ENCODE assay signal across 11 mouse cellular contexts in the genomic region with DNA sequence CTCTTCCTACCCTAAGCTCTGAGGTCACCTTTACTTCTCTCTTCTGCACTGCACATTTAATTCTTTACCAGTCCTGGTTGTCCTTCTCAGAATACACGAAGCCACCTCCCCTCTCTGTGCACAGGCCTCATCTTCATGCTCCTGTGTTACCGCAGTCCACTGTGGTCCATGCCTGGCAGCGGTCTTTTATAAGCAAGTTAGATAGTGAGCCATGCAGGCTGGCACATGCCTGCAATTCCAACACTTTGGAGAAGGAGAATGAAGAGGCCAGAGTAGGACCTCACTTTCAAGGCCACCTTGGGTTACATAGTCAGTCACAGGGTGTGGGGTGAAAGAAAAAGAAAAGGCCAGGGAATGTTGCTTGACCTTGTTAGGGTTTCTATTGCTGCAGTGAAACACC. TPM values are rescaled to one million over a fixed set of nuclear protein-coding genes. Genes with fewer than 3 reads are reported as not detected.
"Had no signal": no experiment of that assay in that cellular context is flagged by ENCODE, and none has a peak within 500 bp of the region (broad histone marks: within the 10 kb centered on the region; RNA-seq: fewer than 3 reads in every experiment).

No protein-coding gene starts in this region.

- H3K4me2 ChIP-seq: liver, embryonic 11.5 days; liver, embryonic 15.5 days; midbrain, embryonic 13.5 days had no signal

- ATAC-seq: lung, postnatal 0 days; midbrain, embryonic 13.5 days had no signal

- H3K9me3 ChIP-seq: limb, embryonic 10.5 days; liver, embryonic 15.5 days; midbrain, embryonic 13.5 days had no signal

- H3K4me1 ChIP-seq: liver, embryonic 15.5 days had no signal

- H3K4me3 ChIP-seq: limb, embryonic 10.5 days; liver, embryonic 15.5 days; midbrain, embryonic 13.5 days had no signal

- H3K27ac ChIP-seq: limb, embryonic 10.5 days; liver, embryonic 15.5 days; midbrain, embryonic 13.5 days had no signal

- H3K9ac ChIP-seq: liver, embryonic 15.5 days; midbrain, embryonic 13.5 days had no signal

- DNase-seq: kidney, postnatal 10 days; lung, adult 2 months; lung, postnatal 36 days; right cerebral cortex, postnatal 14 days; thymus, postnatal 4 days had no signal

- H3K27me3 ChIP-seq: liver, embryonic 15.5 days; midbrain, embryonic 13.5 days had no signal

- H3K36me3 ChIP-seq: limb, embryonic 10.5 days; liver, embryonic 15.5 days; midbrain, embryonic 13.5 days had no signal

RNA-seq across cellular contexts. Expression of a gene that starts 16.9 kb away (rescaled TPM):
- total RNA-seq: megakaryocyte progenitor cell, adult 5-6 weeks had no signal
